12 mouse cellular contexts compared by ENCODE assay signal in the genomic region with DNA sequence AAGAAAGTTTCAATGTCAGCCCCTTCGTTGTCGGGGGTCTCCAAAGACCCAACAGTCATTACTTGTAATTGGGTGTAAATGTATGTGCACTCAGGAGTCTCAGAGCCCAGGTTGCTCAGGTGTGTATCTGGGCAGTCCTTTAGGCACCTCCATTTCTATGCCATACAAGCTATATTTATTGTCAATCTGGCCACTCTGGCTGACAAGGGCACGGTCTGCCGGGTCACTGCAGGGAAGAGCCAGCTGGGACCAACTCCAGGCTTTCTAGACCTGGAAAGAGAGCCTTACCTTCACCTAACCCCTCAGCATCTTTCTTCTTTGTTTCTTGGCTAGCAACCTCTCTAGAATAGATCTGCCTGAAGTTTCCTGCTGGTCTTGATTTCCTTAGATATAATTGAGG. TPM values are rescaled to one million over a fixed set of nuclear protein-coding genes. Genes with fewer than 3 reads are reported as not detected.
DNase-seq lines count a peak whose midpoint lies in the region; ATAC-seq and TF ChIP-seq lines count a peak whose summit lies in the region.
"Had no signal": no experiment of that assay in that cellular context is flagged by ENCODE, and none has a peak within 500 bp of the region (broad histone marks: within the 10 kb centered on the region; RNA-seq: fewer than 3 reads in every experiment).

No protein-coding gene starts in this region.

- peaks cover 65% of the 10 kb centered on the region for H3K4me1 ChIP-seq in forebrain, embryonic 13.5 days
- peaks cover 55% of the 10 kb centered on the region for H3K4me1 ChIP-seq in forebrain, embryonic 10.5 days
- H3K4me1 ChIP-seq in kidney, adult 2 months (ENCODE audit: control insufficient read depth, insufficient read depth, low read length), result peaks cover 67% of the 10 kb centered on the region
- H3K4me1 ChIP-seq in midbrain, embryonic 10.5 days, result peaks cover 65% of the 10 kb centered on the region
- H3K4me1 ChIP-seq in midbrain, embryonic 14.5 days (ENCODE audit: control insufficient read depth, insufficient read depth, low read length), result peaks cover 43% of the 10 kb centered on the region
- peaks cover 36% of the 10 kb centered on the region for H3K4me1 ChIP-seq in stomach, postnatal 0 days (replicated peaks; ENCODE audit: control insufficient read depth, insufficient read depth)

- TF ChIP-seq EP300 in stomach, postnatal 0 days (optimal IDR thresholded peaks at IDR 0.05), result no peak

- no peak for DNase-seq in forebrain, embryonic 10.5 days (ENCODE audit: extremely low spot score, low spot score)
- DNase-seq in kidney, adult 2 months, result no peak
- no peak for DNase-seq in kidney, postnatal 14 days
- no peak for DNase-seq in midbrain, embryonic 10.5 days (ENCODE audit: low spot score)
- no peak for DNase-seq in midbrain, embryonic 14.5 days
- DNase-seq in stomach, postnatal 0 days (ENCODE audit: low spot score), result no peak
- DNase-seq in adrenal gland, postnatal 14 days, result no peak
- DNase-seq: gastrocnemius, postnatal 25 days; right cerebral cortex, postnatal 4 days; thymus, adult 2 months had no signal

- H3K27ac ChIP-seq in forebrain, embryonic 13.5 days, result no peak overlapping the region
- H3K27ac ChIP-seq in forebrain, embryonic 10.5 days, result no peak overlapping the region
- H3K27ac ChIP-seq in kidney, adult 2 months (ENCODE audit: insufficient read depth, low read depth, low read length), result peak overlapping the region; percentile 89
- peak overlapping the region; percentile 99; the same call in 1 of the 2 replicates for H3K27ac ChIP-seq in midbrain, embryonic 10.5 days (replicated peaks)
- H3K27ac ChIP-seq in midbrain, embryonic 14.5 days (replicated peaks; ENCODE audit: low read depth, low read length), result no peak overlapping the region; the same call in 1 of the 2 replicates
- H3K27ac ChIP-seq in stomach, postnatal 0 days (replicated peaks), result peak overlapping the region; percentile 100
- H3K27ac ChIP-seq: liver, embryonic 14.5 days had no signal

- no peaks in the 10 kb centered on the region for H3K9me3 ChIP-seq in forebrain, embryonic 13.5 days (replicated peaks)
- H3K9me3 ChIP-seq in forebrain, embryonic 10.5 days, result no peaks in the 10 kb centered on the region
- H3K9me3 ChIP-seq in midbrain, embryonic 10.5 days (replicated peaks), result no peaks in the 10 kb centered on the region
- H3K9me3 ChIP-seq in midbrain, embryonic 14.5 days (ENCODE audit: control insufficient read depth, low read length), result no peaks in the 10 kb centered on the region
- H3K9me3 ChIP-seq in stomach, postnatal 0 days (ENCODE audit: control insufficient read depth, low read length), result no peaks in the 10 kb centered on the region

- H3K4me3 ChIP-seq in forebrain, embryonic 13.5 days, result no peak overlapping the region
- no peak overlapping the region for H3K4me3 ChIP-seq in forebrain, embryonic 10.5 days
- H3K4me3 ChIP-seq in kidney, adult 2 months (ENCODE audit: insufficient read depth, low read depth, low read length), result no peak overlapping the region
- H3K4me3 ChIP-seq in midbrain, embryonic 10.5 days, result no peak overlapping the region
- H3K4me3 ChIP-seq in midbrain, embryonic 14.5 days (replicated peaks; ENCODE audit: low read depth, low read length), result no peak overlapping the region
- no peak overlapping the region for H3K4me3 ChIP-seq in stomach, postnatal 0 days (ENCODE audit: low read depth, low read length)

- no peak overlapping the region for H3K9ac ChIP-seq in forebrain, embryonic 13.5 days
- no peak overlapping the region for H3K9ac ChIP-seq in midbrain, embryonic 14.5 days (replicated peaks; ENCODE audit: low read length)
- H3K9ac ChIP-seq in stomach, postnatal 0 days (ENCODE audit: low read length), result no peak overlapping the region
- H3K9ac ChIP-seq: liver, embryonic 14.5 days had no signal

- TF ChIP-seq POLR2A in kidney, adult 2 months (IDR thresholded peaks at IDR 0.05; ENCODE audit: low read depth, low read length), result no peak

- TF ChIP-seq CTCF in kidney, adult 2 months (conservative IDR thresholded peaks at IDR 0.05; ENCODE audit: insufficient read depth, insufficient read length, low read depth, low read length), result no peak
- no peak for TF ChIP-seq CTCF in stomach, postnatal 0 days (IDR thresholded peaks at IDR 0.05; ENCODE audit: low read depth)

- 91% methylated on average over 4 of the region's 4 CpGs for WGBS in forebrain, embryonic 13.5 days
- WGBS in forebrain, embryonic 10.5 days, result 95% methylated on average over 4 of the region's 4 CpGs
- WGBS in kidney, adult 2 months, result 31% methylated on average over 4 of the region's 4 CpGs
- WGBS in midbrain, embryonic 10.5 days, result 96% methylated on average over 4 of the region's 4 CpGs
- WGBS in midbrain, embryonic 14.5 days, result 89% methylated on average over 4 of the region's 4 CpGs
- 59% methylated on average over 4 of the region's 4 CpGs for WGBS in stomach, postnatal 0 days

- 0 out of 2 replicates have a peak overlapping the region, but pooled peaks have one; percentile 6 for H3K4me2 ChIP-seq in forebrain, embryonic 13.5 days
- H3K4me2 ChIP-seq in midbrain, embryonic 14.5 days (ENCODE audit: low read length), result no peak overlapping the region; the same call in 1 of the 2 replicates
- peak overlapping the region; percentile 5; the same call in 1 of the 2 replicates for H3K4me2 ChIP-seq in stomach, postnatal 0 days (replicated peaks; ENCODE audit: low read depth)

- no peak for ATAC-seq in forebrain, embryonic 13.5 days
- no peak for ATAC-seq in midbrain, embryonic 14.5 days (ENCODE audit: low FRiP score, low TSS enrichment)
- no peak for ATAC-seq in stomach, postnatal 0 days (ENCODE audit: low FRiP score, low TSS enrichment)

- H3K36me3 ChIP-seq in forebrain, embryonic 13.5 days (ENCODE audit: poor library complexity, severe bottlenecking), result peaks cover 89% of the 10 kb centered on the region
- H3K36me3 ChIP-seq in forebrain, embryonic 10.5 days (replicated peaks), result peaks cover 99% of the 10 kb centered on the region
- peaks cover 5% of the 10 kb centered on the region; the same call in 1 of the 2 replicates for H3K36me3 ChIP-seq in kidney, adult 2 months (ENCODE audit: control insufficient read depth, insufficient read depth, low read length)
- peaks cover 100% of the 10 kb centered on the region for H3K36me3 ChIP-seq in midbrain, embryonic 10.5 days
- peaks cover 83% of the 10 kb centered on the region for H3K36me3 ChIP-seq in midbrain, embryonic 14.5 days (ENCODE audit: control insufficient read depth, insufficient read depth, low read length)
- peaks cover 30% of the 10 kb centered on the region for H3K36me3 ChIP-seq in stomach, postnatal 0 days (ENCODE audit: control insufficient read depth, insufficient read depth, low read length)

- H3K27me3 ChIP-seq in forebrain, embryonic 13.5 days, result no peaks in the 10 kb centered on the region
- H3K27me3 ChIP-seq in forebrain, embryonic 10.5 days (ENCODE audit: poor library complexity, severe bottlenecking), result no peaks in the 10 kb centered on the region
- no peaks in the 10 kb centered on the region for H3K27me3 ChIP-seq in kidney, adult 2 months (replicated peaks; ENCODE audit: control insufficient read depth, insufficient read depth, low read length)
- H3K27me3 ChIP-seq in midbrain, embryonic 10.5 days (ENCODE audit: low read depth, poor library complexity, severe bottlenecking), result no peaks in the 10 kb centered on the region
- no peaks in the 10 kb centered on the region for H3K27me3 ChIP-seq in midbrain, embryonic 14.5 days (ENCODE audit: control insufficient read depth, insufficient read depth, low read length)
- no peaks in the 10 kb centered on the region for H3K27me3 ChIP-seq in stomach, postnatal 0 days (ENCODE audit: control insufficient read depth, insufficient read depth, low read length)

RNA-seq across cellular contexts. Expression of gene Trim8, which starts 8.2 kb away (rescaled TPM):
- polyA plus RNA-seq in forebrain, embryonic 13.5 days (2015; fragmentation: Nextera tagmentation; extraction: Ambion mirVana), result 22.5 and 22.6 TPM in 2 replicates
- 16.6 and 19.3 TPM in 2 replicates for polyA plus RNA-seq in forebrain, embryonic 10.5 days (2016; fragmentation: Nextera tagmentation; extraction: Ambion mirVana)
- 41.3 and 43.6 TPM in 2 replicates for polyA plus RNA-seq in kidney, adult 2 months (2012; rRNA removed)
- 24.6 and 27.8 TPM in 2 replicates for polyA plus RNA-seq in midbrain, embryonic 10.5 days (2016; fragmentation: Nextera tagmentation; extraction: Ambion mirVana)
- polyA plus RNA-seq in midbrain, embryonic 14.5 days (2014; fragmentation: Nextera tagmentation; extraction: Ambion mirVana), result 36.5 and 38.5 TPM in 2 replicates
- polyA plus RNA-seq in stomach, postnatal 0 days (2015; fragmentation: Nextera tagmentation; extraction: Ambion mirVana), result 15.1 and 16.4 TPM in 2 replicates
- total RNA-seq in adrenal gland, postnatal 14 days (2021), result 39.3 and 44.9 TPM in 2 replicates

Comparison
In these comparisons a context has a peak if more than half of its experiments do, and no peak if none do; other contexts are left out.
1. H3K27ac ChIP-seq: peak in kidney, adult 2 months (single experiment), midbrain, embryonic 10.5 days (single experiment) and stomach, postnatal 0 days (single experiment); none in forebrain, embryonic 13.5 days (single experiment), forebrain, embryonic 10.5 days (single experiment) and midbrain, embryonic 14.5 days (single experiment).